Mouse (Mus musculus) stomach, postnatal 0 days (tissue): ENCODE data around the gene Sept9.

ENCODE experiments used
- CTCF ChIP-seq: IDR thresholded peaks from 2 replicates; pipeline ENCODE4 v1.5.1; 2016; ENCODE audit warnings: antibody characterized with exemption, low read depth, mild to moderate bottlenecking, moderate library complexity
- EP300 ChIP-seq: optimal IDR thresholded peaks from 2 replicates; pipeline ENCODE3; 2016; ENCODE audit warnings: antibody characterized with exemption

DNA sequence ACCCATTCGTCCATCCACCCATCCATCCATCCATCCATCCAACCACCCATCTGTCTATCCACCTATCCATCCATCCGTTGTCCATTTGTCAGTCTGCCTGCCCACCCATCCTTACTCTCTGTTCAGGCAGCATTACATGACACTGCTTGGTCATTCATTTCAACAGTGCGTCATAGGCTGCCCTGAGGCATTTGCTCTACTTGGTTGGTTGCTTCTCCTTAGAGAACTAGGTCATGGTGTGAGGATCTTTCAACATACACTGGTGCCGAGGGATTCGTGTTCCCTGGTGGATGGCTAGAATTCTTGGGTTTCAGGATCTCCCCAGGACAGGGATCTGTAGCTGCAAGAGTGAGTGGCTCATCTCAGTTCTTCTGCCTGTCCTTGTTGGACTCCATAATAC lies 144.3 kb downstream of the Sept9 start:
- TF ChIP-seq CTCF (no peak), EP300 (no peak)
